Mouse (Mus musculus): ENCODE results near the gene Hes5. TPM values are rescaled to one million over a fixed set of nuclear protein-coding genes. Genes with fewer than 3 reads are reported as not detected.
A peak's percentile ranks its signal among the peaks of the same experiment; 100 is the strongest.

Gene Hes5
- polyA plus RNA-seq (2012; rRNA removed), result 76.0 and 114 TPM in 2 replicates

DNA sequence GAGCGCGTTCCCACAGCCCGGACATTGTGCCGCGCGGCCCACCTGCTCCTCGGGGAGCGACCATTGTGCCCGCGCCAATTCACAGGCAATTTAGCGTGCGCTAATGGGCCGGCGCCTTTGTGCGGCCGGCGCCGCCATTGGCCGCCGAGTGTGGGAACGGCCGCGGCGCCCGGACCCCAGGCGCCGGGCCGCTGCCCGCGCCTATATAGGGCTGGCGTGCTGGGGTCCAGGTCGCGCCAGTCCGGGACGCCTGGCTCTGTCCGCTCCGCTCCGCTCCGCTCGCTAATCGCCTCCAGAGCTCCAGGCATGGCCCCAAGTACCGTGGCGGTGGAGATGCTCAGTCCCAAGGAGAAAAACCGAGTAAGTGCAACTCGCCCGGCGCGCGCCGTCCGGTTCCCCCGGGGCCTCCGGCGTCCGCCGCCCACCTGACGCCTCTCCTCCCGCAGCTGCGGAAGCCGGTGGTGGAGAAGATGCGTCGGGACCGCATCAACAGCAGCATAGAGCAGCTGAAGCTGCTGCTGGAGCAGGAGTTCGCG, at the start of gene Hes5:
Gene Hes5 (plus strand): TSS at position 234 of the 536 bp plus-strand sequence.
- peak; percentile 97; the same call in 1 of the 2 replicates for TF ChIP-seq POLR2A (IDR thresholded peaks at IDR 0.05; ENCODE audit: borderline replicate concordance, extremely low read depth, insufficient read depth, insufficient read length, poor library complexity, severe bottlenecking)
- no peak for TF ChIP-seq CTCF (IDR thresholded peaks at IDR 0.05; ENCODE audit: borderline replicate concordance, extremely low read depth, insufficient read depth, insufficient read length)
- DNase-seq (ENCODE audit: low read depth), result no peak

DNA sequence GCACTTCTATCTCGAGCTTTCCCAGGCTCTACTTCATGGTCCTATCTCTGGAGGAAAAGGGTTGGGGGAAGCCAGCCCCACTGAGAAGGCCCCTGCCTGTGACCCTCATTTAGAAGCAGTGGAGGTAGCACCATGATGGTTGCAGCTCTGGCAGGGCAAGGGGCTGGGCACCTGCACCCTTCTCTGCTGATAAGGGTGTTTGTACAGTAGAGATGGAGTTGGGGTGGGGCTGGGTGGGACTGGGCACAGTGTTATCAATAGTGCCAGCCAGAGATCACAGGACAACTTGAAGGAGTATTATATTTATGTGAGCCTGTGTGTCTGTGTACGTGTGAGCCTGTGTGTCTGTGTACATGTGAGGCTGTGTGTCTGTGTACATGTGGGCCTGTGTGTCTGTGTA, 49.1 kb upstream of the Hes5 start:
- TF ChIP-seq CTCF (IDR thresholded peaks at IDR 0.05; ENCODE audit: borderline replicate concordance, extremely low read depth, insufficient read depth, insufficient read length) (no peak), POLR2A (IDR thresholded peaks at IDR 0.05; ENCODE audit: borderline replicate concordance, extremely low read depth, insufficient read depth, insufficient read length, poor library complexity, severe bottlenecking) (no peak)
- no peak for DNase-seq (ENCODE audit: low read depth)

DNA sequence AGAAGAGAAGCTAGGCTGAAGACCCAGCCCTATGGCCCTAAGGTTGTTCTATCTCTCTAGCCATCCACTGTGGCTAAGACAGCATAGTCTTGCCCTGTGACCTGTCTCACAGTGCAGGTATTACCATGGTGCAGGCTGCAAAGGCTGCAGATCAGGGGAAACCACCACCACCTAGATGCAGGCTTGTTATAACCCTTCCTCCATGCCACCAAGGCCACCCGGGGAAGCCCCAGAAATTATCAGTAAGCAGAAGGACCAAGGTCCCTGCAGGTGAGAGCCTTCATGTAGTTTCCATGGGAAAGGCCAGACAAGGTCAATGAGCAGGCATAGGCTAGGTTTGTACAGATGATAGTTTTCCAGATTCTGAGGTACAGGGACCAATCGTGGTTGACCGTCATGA, 46.9 kb upstream of the Hes5 start:
- DNase-seq (ENCODE audit: low read depth), result no peak
- TF ChIP-seq CTCF (IDR thresholded peaks at IDR 0.05; ENCODE audit: borderline replicate concordance, extremely low read depth, insufficient read depth, insufficient read length) (no peak), POLR2A (IDR thresholded peaks at IDR 0.05; ENCODE audit: borderline replicate concordance, extremely low read depth, insufficient read depth, insufficient read length, poor library complexity, severe bottlenecking) (no peak)

DNA sequence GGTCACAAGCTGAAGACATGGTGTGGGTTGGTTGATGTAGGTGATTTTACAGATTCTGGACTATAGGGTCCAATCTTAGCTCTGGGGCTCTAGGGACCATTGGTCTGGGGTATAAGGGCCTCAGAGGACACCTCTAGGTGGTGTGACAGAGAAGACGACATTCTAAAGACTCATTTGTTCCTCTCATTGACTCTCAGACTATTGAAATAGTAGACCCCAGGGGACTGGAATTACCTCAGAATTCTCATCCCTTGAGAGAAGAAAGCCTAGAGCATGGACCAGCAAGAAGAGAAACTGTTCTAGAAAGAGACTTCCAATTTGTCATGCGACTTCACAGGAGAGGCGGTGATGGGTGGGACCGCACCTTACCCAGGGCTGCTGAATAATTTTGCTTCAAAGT, 46.5 kb upstream of the Hes5 start:
- DNase-seq (ENCODE audit: low read depth), result no peak
- TF ChIP-seq POLR2A (IDR thresholded peaks at IDR 0.05; ENCODE audit: borderline replicate concordance, extremely low read depth, insufficient read depth, insufficient read length, poor library complexity, severe bottlenecking), result no peak
- no peak for TF ChIP-seq CTCF (IDR thresholded peaks at IDR 0.05; ENCODE audit: borderline replicate concordance, extremely low read depth, insufficient read depth, insufficient read length)

DNA sequence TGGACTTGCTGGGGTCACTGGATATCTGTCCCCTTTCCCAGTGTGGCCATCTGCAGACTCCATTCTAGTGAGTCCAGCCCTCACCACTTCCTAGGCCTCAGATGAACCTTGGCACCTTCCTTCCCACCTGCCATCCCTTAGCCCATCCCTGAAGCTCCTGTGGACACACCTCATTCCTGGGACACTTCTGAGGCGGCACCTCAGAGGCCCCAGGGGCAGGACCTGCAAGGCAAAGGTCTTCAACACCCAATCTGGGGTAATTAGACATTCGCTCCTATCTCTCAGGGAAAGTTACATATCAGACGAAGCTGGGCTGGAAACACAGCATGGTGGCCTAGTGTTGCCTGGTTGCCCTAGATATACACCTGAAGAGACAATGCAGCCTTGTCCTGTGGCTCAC, 46.0 kb upstream of the Hes5 start:
- TF ChIP-seq CTCF (IDR thresholded peaks at IDR 0.05; ENCODE audit: borderline replicate concordance, extremely low read depth, insufficient read depth, insufficient read length) (no peak), POLR2A (IDR thresholded peaks at IDR 0.05; ENCODE audit: borderline replicate concordance, extremely low read depth, insufficient read depth, insufficient read length, poor library complexity, severe bottlenecking) (no peak)
- no peak for DNase-seq (ENCODE audit: low read depth)

DNA sequence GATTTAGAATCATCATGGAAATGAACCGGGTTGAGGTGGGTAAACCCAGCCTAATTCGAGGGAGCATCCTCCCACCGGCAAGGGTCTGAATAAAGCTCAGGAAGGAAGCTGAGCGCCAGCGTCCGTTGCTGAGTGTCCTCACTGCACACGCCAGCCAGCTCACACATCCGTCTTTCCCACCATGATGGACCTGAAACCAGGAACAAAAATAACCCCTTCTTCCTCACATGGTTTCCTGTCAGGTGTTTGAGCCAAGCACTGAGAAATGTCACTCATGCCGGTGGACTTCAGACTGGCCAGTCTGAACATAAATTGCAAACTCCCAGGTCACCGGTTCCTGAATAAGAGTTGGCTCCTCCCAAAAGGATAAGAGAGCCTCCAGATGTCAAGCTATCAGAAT, 45.4 kb upstream of the Hes5 start:
- no peak for TF ChIP-seq POLR2A (IDR thresholded peaks at IDR 0.05; ENCODE audit: borderline replicate concordance, extremely low read depth, insufficient read depth, insufficient read length, poor library complexity, severe bottlenecking)
- TF ChIP-seq CTCF (IDR thresholded peaks at IDR 0.05; ENCODE audit: borderline replicate concordance, extremely low read depth, insufficient read depth, insufficient read length), result no peak
- DNase-seq (ENCODE audit: low read depth), result no peak

DNA sequence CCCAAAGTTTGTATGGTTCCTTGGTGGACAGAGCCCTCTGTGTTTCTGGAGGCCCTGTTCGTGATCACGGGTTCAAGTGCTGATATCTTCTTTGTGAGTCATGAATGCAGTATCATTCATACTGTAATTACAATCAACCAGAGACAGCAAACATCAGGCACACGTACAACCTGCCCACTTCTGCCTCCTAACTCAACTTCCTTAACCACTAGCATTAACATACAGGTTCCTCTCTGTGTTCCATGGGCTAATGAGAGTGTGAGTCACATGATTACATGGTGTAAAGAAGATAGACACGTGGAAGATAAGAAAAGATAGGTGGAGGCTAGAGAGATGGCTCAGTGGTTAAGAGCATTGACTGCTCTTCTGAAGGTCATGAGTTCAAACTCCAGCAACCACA, 44.1 kb upstream of the Hes5 start:
- TF ChIP-seq CTCF (IDR thresholded peaks at IDR 0.05; ENCODE audit: borderline replicate concordance, extremely low read depth, insufficient read depth, insufficient read length) (no peak), POLR2A (IDR thresholded peaks at IDR 0.05; ENCODE audit: borderline replicate concordance, extremely low read depth, insufficient read depth, insufficient read length, poor library complexity, severe bottlenecking) (no peak)
- no peak for DNase-seq (ENCODE audit: low read depth)

DNA sequence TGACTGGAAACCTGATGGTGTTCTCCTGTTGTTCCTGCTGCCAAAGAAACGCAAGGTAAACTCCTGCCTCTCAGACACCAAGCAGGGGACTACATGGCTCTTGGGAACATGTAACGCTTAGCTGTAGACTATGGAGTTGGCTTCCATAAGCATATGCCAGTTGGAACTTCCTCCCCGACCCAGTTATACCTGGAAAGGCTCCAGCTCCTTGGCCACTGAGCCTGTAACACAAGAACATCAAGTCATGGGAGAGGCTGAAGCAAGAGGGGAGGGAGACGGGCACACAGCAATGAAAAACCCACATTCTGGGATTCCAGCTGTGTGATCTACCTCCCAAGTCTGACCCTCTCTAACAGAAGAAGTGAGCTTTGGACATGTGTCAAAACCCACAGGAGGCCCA, 38.4 kb upstream of the Hes5 start:
- TF ChIP-seq POLR2A (IDR thresholded peaks at IDR 0.05; ENCODE audit: borderline replicate concordance, extremely low read depth, insufficient read depth, insufficient read length, poor library complexity, severe bottlenecking), result no peak
- TF ChIP-seq CTCF (IDR thresholded peaks at IDR 0.05; ENCODE audit: borderline replicate concordance, extremely low read depth, insufficient read depth, insufficient read length), result no peak

DNA sequence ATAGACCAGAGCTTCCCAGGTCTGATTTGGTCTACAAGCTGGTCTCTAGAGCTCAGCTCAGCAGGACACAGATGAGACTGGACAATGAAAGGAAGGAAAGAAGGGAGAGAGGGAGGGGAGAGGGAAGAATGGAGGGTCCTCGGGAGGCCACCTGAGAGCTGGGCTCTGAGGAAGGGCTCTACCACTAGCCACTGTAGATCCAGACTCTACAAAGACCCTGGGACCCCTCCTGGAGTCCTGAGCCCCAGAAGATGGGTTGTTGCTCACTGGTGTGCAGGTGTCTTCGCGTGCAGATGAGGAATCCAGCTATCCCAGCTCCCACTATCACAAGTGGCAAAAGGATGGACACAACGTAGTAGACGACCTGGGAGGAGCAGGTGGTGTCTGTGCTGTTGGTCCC, 37.8 kb upstream of the Hes5 start:
- TF ChIP-seq POLR2A (IDR thresholded peaks at IDR 0.05; ENCODE audit: borderline replicate concordance, extremely low read depth, insufficient read depth, insufficient read length, poor library complexity, severe bottlenecking) (no peak), CTCF (IDR thresholded peaks at IDR 0.05; ENCODE audit: borderline replicate concordance, extremely low read depth, insufficient read depth, insufficient read length) (no peak)
- no peak for DNase-seq (ENCODE audit: low read depth)

More for the DNA sequence above, 38.4 kb upstream of the Hes5 start:
- no peak for DNase-seq (ENCODE audit: low read depth)

DNA sequence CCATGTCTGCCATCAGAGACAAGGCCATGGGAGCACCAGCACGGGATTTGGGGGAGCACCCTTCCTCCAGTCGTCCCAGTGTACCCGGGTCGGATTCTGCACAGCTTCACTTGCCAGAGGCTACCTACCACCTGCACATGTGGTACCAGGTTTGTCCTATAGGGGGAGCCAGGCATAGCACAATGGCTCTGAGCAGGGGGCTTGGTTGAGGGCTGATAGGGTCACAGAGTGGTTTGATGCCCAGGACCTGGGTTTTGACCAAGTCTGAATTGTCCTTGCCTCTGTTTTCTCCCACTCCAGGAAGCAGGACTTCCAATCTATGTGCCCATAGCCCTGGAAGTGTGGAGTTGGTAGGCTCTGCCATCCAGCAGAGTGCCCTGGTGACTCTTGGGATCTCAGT, 35.3 kb upstream of the Hes5 start:
- DNase-seq (ENCODE audit: low read depth), result no peak
- TF ChIP-seq POLR2A (IDR thresholded peaks at IDR 0.05; ENCODE audit: borderline replicate concordance, extremely low read depth, insufficient read depth, insufficient read length, poor library complexity, severe bottlenecking) (no peak), CTCF (IDR thresholded peaks at IDR 0.05; ENCODE audit: borderline replicate concordance, extremely low read depth, insufficient read depth, insufficient read length) (peak; percentile 39; the same call in 1 of the 2 replicates)

DNA sequence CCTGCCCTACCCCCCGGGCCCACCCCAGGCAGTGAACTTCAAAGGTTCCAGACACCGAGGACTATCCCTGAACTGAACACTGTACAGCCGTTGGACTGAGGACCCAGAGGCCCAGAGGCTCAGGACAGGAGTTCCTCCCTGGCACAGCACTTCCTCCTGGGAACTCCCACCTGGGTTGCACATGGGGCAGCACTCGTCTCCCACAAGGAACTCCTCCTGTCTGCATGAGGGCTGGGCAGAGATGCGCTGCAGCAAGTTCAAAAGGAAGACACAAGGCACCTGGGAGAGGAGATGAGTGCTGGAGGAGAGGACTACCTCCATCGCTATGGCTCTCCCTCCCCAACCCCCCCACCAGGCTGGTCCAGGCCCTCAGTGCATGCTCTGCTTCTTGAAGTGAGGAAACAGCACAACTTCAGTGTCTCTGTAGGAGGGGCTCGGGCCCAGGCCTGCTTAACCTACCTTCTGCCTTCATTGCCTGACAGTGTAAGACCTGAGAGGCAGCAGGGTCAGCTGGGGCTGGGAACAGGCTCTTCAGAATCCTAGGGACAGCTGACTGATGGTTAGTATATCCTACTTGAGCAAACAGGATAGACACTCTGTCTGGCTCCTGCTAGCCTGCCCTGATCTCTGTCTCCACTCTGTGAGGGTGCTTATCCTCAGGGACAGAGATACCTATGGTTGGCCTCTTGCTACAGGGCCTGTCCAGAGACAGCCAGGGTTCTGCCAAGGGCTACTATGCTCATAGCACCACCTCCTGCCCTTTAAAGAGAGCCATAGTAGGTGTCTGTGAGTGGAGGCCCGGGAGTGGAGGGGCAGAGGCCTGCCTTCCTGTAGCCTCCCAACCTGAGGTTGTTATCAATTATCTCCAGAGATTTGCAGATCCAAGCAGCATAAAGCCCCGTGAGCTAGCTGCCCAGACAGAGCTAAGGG, 33.5 kb upstream of the Hes5 start:
- no peak for TF ChIP-seq CTCF (IDR thresholded peaks at IDR 0.05; ENCODE audit: borderline replicate concordance, extremely low read depth, insufficient read depth, insufficient read length)
- no peak for TF ChIP-seq POLR2A (IDR thresholded peaks at IDR 0.05; ENCODE audit: borderline replicate concordance, extremely low read depth, insufficient read depth, insufficient read length, poor library complexity, severe bottlenecking)
- DNase-seq (ENCODE audit: low read depth), result no peak
